Mouse (Mus musculus) stomach, embryonic 14.5 days (tissue): ENCODE data around the gene Lrfn4. TPM values are rescaled to one million over a fixed set of nuclear protein-coding genes. Genes with fewer than 3 reads are reported as not detected.
A peak's percentile ranks its signal among the peaks of the same experiment; 100 is the strongest.

ENCODE experiments used
- ATAC-seq: fragments of 200-750 bp; cut with Nextera tagmentation; 2 replicates; pipeline ENCODE4 v1.8.0; 2017; ENCODE audit warnings: low read depth, moderate TSS enrichment; ENCODE audit not compliant: insufficient number of reproducible peaks, insufficient read depth, low FRiP score
- H3K27ac ChIP-seq: fragments of 300-500 bp; sonication (generic); 2 replicates; pipeline ENCODE4 v1.5.1; 2014; ENCODE audit warnings: mild to moderate bottlenecking, low read length, moderate library complexity, mixed read lengths
- H3K27me3 ChIP-seq: fragments of 300-500 bp; sonication (generic); 2 replicates; pipeline ENCODE4 v1.6.1; 2014; ENCODE audit warnings: low read length, control low read depth, mixed read lengths; ENCODE audit not compliant: control insufficient read depth, insufficient read depth
- H3K36me3 ChIP-seq: fragments of 300-500 bp; sonication (generic); 2 replicates; pipeline ENCODE4 v1.6.1; 2014; ENCODE audit warnings: mild to moderate bottlenecking, control low read depth, low read length, moderate library complexity, mixed read lengths; ENCODE audit not compliant: control insufficient read depth, insufficient read depth
- H3K4me1 ChIP-seq: fragments of 300-500 bp; sonication (generic); 2 replicates; pipeline ENCODE4 v1.6.1; 2014; ENCODE audit warnings: low read length, control low read depth, mixed read lengths; ENCODE audit not compliant: control insufficient read depth, insufficient read depth
- H3K4me2 ChIP-seq: fragments of 300-500 bp; sonication (generic); replicated peaks from 2 replicates; pipeline ENCODE4 v1.6.1; 2014; ENCODE audit warnings: low read depth, low read length, control low read depth
- H3K4me3 ChIP-seq: fragments of 300-500 bp; sonication (generic); 2 replicates; pipeline ENCODE4 v1.5.1; 2014; ENCODE audit warnings: low read depth, low read length, control low read depth
- H3K9ac ChIP-seq: fragments of 300-500 bp; sonication (generic); replicated peaks from 2 replicates; pipeline ENCODE4 v1.6.1; 2014; ENCODE audit warnings: low read depth, mild to moderate bottlenecking, control low read depth, low read length, moderate library complexity, mixed read lengths
- H3K9me3 ChIP-seq: fragments of 300-500 bp; sonication (generic); 2 replicates; pipeline ENCODE4 v1.6.1; 2016; ENCODE audit warnings: low read depth, low read length, control low read depth; ENCODE audit not compliant: control insufficient read depth
- WGBS: fragments of 180-500 bp; shearing (Covaris S2); extraction: QIAGEN DNeasy Blood & Tissue Kit; methylation state at CpG from one replicate; pipeline ENCODE4 v1.1.7; 2014; 5-methylcytosine and 5-hydroxymethylcytosine counted together
- microRNA-seq: library from miRNA; unstranded; fragments of <30 nt; microRNA quantifications from one replicate; pipeline ENCODE4, GENCODE M21; 2016
- polyA plus RNA-seq: library from polyadenylated mRNA; unstranded; fragments of >200 nt; fragmentation: Nextera tagmentation; extraction: Ambion mirVana; gene quantifications from 2 replicates; pipeline ENCODE4 v1.2.1, GENCODE M21; 2014

The Lrfn4 gene
- polyA plus RNA-seq, 1 experiment from 2014 or later = 8.3 TPM

GRCm38 (mm10) chr19:4570237-4570613, 45.2 kb downstream of the Lrfn4 start:
- no peak overlapping the region for H3K27ac ChIP-seq
- no peak overlapping the region for H3K4me2 ChIP-seq
- no peak for ATAC-seq
- H3K36me3 ChIP-seq = no peaks in the 10 kb centered on the region
- H3K27me3 ChIP-seq = no peaks in the 10 kb centered on the region
- H3K9ac ChIP-seq = no peak overlapping the region
- H3K9me3 ChIP-seq = no peaks in the 10 kb centered on the region
- WGBS = 80% methylated on average over 11 of the region's 11 CpGs
- H3K4me3 ChIP-seq = no peak overlapping the region
- H3K4me1 ChIP-seq = no peaks in the 10 kb centered on the region

DNA sequence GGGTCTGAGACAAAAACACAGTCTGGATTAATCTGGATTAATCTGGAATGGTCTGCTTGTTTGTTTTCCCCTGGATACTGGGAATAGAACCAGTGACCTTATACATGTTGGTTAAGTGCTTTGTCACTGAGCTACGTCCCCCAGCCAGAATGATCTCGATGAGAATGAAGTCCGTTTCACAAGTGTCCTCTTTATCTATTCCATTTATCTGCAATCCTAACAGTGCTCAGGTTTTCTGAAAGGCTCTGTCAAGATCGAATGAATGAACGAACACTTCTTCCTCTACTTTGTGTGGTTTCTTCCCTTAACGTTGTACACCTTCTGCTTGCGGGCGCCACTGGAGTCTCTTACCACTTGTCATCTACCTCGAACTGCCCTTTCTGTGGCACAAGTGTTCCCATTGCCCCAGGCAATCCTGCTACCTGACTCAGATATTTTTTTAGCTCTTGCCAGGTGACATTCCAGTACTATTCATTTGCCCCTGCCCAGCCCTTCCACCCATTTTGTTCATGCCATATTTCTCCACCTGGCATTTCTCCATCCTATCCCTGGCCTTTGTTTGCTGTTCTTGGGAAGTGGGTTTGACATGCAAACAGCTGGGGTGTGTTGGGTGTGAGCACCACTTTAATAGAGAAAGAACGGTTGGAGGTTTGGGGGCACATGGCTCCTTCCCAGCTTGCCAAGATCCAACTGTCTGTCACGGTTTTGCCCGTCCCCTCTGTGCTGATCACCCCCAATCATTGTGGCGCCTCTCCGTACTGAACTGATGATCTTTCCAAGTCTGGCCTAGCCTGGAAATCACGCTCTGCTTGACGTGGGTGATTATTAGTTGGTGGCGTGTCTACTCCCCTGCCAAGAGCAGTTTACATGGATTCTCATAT, 45.9 kb downstream of the Lrfn4 start:
- H3K4me1 ChIP-seq = no peaks in the 10 kb centered on the region
- no peak for ATAC-seq
- H3K36me3 ChIP-seq = no peaks in the 10 kb centered on the region
- H3K9me3 ChIP-seq = no peaks in the 10 kb centered on the region
- 70% methylated on average over 17 of the region's 17 CpGs for WGBS
- no peak overlapping the region for H3K9ac ChIP-seq
- H3K4me3 ChIP-seq = no peak overlapping the region
- no peak overlapping the region for H3K4me2 ChIP-seq
- H3K27me3 ChIP-seq = no peaks in the 10 kb centered on the region
- H3K27ac ChIP-seq = no peak overlapping the region

GRCm38 (mm10) chr19:4568832-4569231, 46.6 kb downstream of the Lrfn4 start:
- no peak overlapping the region for H3K27ac ChIP-seq

GRCm38 (mm10) chr19:4567665-4568064, 47.8 kb downstream of the Lrfn4 start:
- no peaks in the 10 kb centered on the region for H3K9me3 ChIP-seq
- H3K9ac ChIP-seq = no peak overlapping the region
- no peak overlapping the region for H3K4me2 ChIP-seq
- ATAC-seq = no peak
- H3K36me3 ChIP-seq = no peaks in the 10 kb centered on the region
- no peaks in the 10 kb centered on the region for H3K4me1 ChIP-seq
- no peak overlapping the region for H3K27ac ChIP-seq
- H3K27me3 ChIP-seq = no peaks in the 10 kb centered on the region
- WGBS = 74% methylated on average over 2 of the region's 2 CpGs
- no peak overlapping the region for H3K4me3 ChIP-seq

More at GRCm38 (mm10) chr19:4568832-4569231, 46.6 kb downstream of the Lrfn4 start:
- Histone ChIP-seq H3K4me1 (no peaks in the 10 kb centered on the region), H3K9ac (no peak overlapping the region), H3K4me3 (no peak overlapping the region), H3K9me3 (no peaks in the 10 kb centered on the region), H3K27me3 (no peaks in the 10 kb centered on the region), H3K4me2 (no peak overlapping the region), H3K36me3 (no peaks in the 10 kb centered on the region)
- WGBS = 55% methylated on average over 4 of the region's 4 CpGs
- ATAC-seq = peak; percentile 80

GRCm38 (mm10) chr19:4566880-4567279, 48.6 kb downstream of the Lrfn4 start:
- Histone ChIP-seq H3K4me1 (no peaks in the 10 kb centered on the region), H3K27me3 (no peaks in the 10 kb centered on the region), H3K27ac (no peak overlapping the region), H3K4me2 (no peak overlapping the region), H3K36me3 (no peaks in the 10 kb centered on the region), H3K9me3 (no peaks in the 10 kb centered on the region), H3K9ac (no peak overlapping the region), H3K4me3 (no peak overlapping the region)
- peak; percentile 23; the same call in 1 of the 2 replicates for ATAC-seq
- 84% methylated on average over 2 of the region's 2 CpGs for WGBS

DNA sequence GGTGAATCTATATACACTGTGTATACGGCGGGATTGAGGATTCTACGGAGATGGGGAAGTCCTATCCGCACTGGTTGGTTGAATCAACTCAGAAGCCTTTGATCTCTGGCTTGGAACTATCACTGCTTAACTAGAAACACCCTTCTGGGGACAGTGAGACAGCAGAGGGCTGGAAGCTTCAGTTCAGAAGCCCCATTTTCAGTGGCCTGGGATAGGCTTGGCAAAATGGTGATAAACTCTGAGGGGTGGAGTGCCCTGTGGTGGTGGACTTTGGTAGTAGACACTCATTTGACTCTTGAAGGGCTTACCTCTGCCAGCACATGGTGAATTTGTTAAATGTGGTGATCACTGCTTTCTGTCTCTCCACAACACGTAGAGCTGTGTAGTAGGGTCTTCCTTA, 49.8 kb downstream of the Lrfn4 start:
- Histone ChIP-seq H3K4me1 (no peaks in the 10 kb centered on the region), H3K27ac (no peak overlapping the region), H3K9me3 (no peaks in the 10 kb centered on the region), H3K4me3 (no peak overlapping the region), H3K4me2 (no peak overlapping the region), H3K27me3 (no peaks in the 10 kb centered on the region), H3K36me3 (no peaks in the 10 kb centered on the region), H3K9ac (no peak overlapping the region)
- WGBS = 92% methylated on average over 5 of the region's 5 CpGs
- no peak for ATAC-seq

Small RNA genes lying within 50 kb of the gene (microRNA-seq; reads per million reads assigned to microRNA genes)
- gene Mir6986 = 1.0 reads per million

Other genes starting within 250 kb of the Lrfn4 start
- gene Kdm2a, start 217.4 kb downstream of the Lrfn4 start, polyA plus RNA-seq = 56.4 and 58.2 TPM in 2 replicates
- 29.1 and 43.7 TPM in 2 replicates for gene Rhod, start 176.2 kb downstream of the Lrfn4 start, polyA plus RNA-seq
- gene Syt12, start 138.2 kb downstream of the Lrfn4 start, polyA plus RNA-seq = 0.41 and 0.50 TPM in 2 replicates
- gene 2010003K11Rik, start 117.1 kb downstream of the Lrfn4 start, polyA plus RNA-seq = not detected in 2 replicates
- gene Pcx, start 105.2 kb downstream of the Lrfn4 start, polyA plus RNA-seq = 11.4 and 12.7 TPM in 2 replicates
- gene Rce1, start 10.0 kb upstream of the Lrfn4 start, polyA plus RNA-seq = 62.2 and 69.6 TPM in 2 replicates
- 3.0 and 6.4 TPM in 2 replicates for gene Gm960, start 83.0 kb upstream of the Lrfn4 start, polyA plus RNA-seq
- 3.7 and 3.9 TPM in 2 replicates for gene Sptbn2, start 95.5 kb upstream of the Lrfn4 start, polyA plus RNA-seq
- gene Rbm4b, start 140.8 kb upstream of the Lrfn4 start, polyA plus RNA-seq = 72.2 and 79.1 TPM in 2 replicates
- gene Rbm4, start 178.2 kb upstream of the Lrfn4 start, polyA plus RNA-seq = 58.0 and 60.7 TPM in 2 replicates
- 32.0 and 35.8 TPM in 2 replicates for gene Gm21992, start 195.9 kb upstream of the Lrfn4 start, polyA plus RNA-seq
- 75.9 and 77.7 TPM in 2 replicates for gene Rbm14, start 196.0 kb upstream of the Lrfn4 start, polyA plus RNA-seq
- 55.4 and 55.8 TPM in 2 replicates for gene Ccs, start 223.7 kb upstream of the Lrfn4 start, polyA plus RNA-seq
- gene Ccdc87, start 223.7 kb upstream of the Lrfn4 start, polyA plus RNA-seq = 0.07 TPM in 1 of 2 replicates, not detected in the other
- gene Ctsf, start 239.5 kb upstream of the Lrfn4 start, polyA plus RNA-seq = 22.7 and 30.0 TPM in 2 replicates